12 mouse cellular contexts compared by ENCODE assay signal in the genomic region with DNA sequence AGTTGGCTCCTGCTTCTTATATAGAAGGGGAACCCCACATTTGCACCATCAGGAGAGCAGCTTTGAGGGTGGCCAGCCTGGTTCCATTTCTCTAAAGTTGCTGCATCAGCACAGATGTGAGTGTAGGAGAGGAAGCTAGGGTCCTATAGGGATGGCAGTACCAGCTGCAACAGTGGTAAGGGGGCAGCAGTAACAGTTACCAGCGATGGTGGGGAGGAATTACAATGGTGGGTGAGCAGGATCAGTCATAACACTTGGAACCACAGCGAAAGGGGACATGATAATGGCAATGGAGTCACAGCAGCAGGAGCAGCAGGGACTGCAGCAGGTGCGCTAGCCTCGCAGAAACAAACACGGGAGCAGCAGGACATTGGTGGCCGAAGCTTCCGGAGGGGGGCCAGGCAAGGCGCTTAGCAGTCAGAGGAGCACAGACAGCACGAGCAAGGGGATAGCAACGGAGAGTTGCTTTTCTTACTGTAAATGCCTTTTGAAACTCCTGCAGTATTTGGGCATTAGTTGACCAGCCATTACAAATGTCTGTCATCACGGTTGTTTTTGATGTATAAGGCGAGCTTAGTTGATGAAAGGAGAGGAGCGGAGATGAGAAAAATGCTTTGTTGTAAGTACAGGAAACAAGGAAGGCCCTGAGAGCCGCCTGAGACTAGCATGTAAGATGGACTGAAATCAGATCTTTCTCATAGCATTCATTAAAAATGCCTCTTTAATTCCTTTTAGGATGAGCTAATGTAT. TPM values are rescaled to one million over a fixed set of nuclear protein-coding genes. Genes with fewer than 3 reads are reported as not detected.
DNase-seq lines count a peak whose midpoint lies in the region; ATAC-seq and TF ChIP-seq lines count a peak whose summit lies in the region.
"Had no signal": no experiment of that assay in that cellular context is flagged by ENCODE, and none has a peak within 500 bp of the region (broad histone marks: within the 10 kb centered on the region; RNA-seq: fewer than 3 reads in every experiment).

No protein-coding gene starts in this region.

- no peaks in the 10 kb centered on the region for H3K9me3 ChIP-seq in heart, embryonic 11.5 days (replicated peaks; ENCODE audit: control insufficient read depth, low read length)
- H3K9me3 ChIP-seq in limb, embryonic 14.5 days (ENCODE audit: control insufficient read depth, low read length), result no peaks in the 10 kb centered on the region
- H3K9me3 ChIP-seq: liver, embryonic 15.5 days had no signal

- peaks cover 11% of the 10 kb centered on the region for H3K4me1 ChIP-seq in heart, embryonic 11.5 days (ENCODE audit: control insufficient read depth, insufficient read depth, low read length)
- H3K4me1 ChIP-seq in limb, embryonic 14.5 days (ENCODE audit: control insufficient read depth, insufficient read depth, low read length), result peaks cover 13% of the 10 kb centered on the region
- H3K4me1 ChIP-seq: liver, embryonic 15.5 days had no signal

- intact Hi-C loops in left cerebral cortex, postnatal 10 days (cut with DNase I), result no loop called here

- no peak overlapping the region for H3K27ac ChIP-seq in heart, embryonic 11.5 days (ENCODE audit: low read depth, low read length)
- H3K27ac ChIP-seq in limb, embryonic 14.5 days (replicated peaks; ENCODE audit: low read depth, low read length), result no peak overlapping the region
- H3K27ac ChIP-seq: liver, embryonic 15.5 days had no signal

- WGBS in heart, embryonic 11.5 days (ENCODE audit: insufficient replicate concordance), result 37% methylated on average over 14 of the region's 14 CpGs
- 43% methylated on average over 14 of the region's 14 CpGs for WGBS in limb, embryonic 14.5 days

- no peak overlapping the region for H3K9ac ChIP-seq in heart, embryonic 11.5 days (ENCODE audit: low read depth, low read length)
- no peak overlapping the region for H3K9ac ChIP-seq in limb, embryonic 14.5 days (ENCODE audit: low read depth, low read length, severe bottlenecking)
- H3K9ac ChIP-seq: liver, embryonic 15.5 days had no signal

- ATAC-seq in heart, embryonic 11.5 days (replicated peaks; ENCODE audit: insufficient number of reproducible peaks, low FRiP score, low TSS enrichment), result no peak
- no peak for ATAC-seq in limb, embryonic 14.5 days (ENCODE audit: low FRiP score, low read depth)

- H3K4me3 ChIP-seq in heart, embryonic 11.5 days (ENCODE audit: low read depth, low read length), result no peak overlapping the region
- no peak overlapping the region for H3K4me3 ChIP-seq in limb, embryonic 14.5 days (replicated peaks; ENCODE audit: low read length)
- H3K4me3 ChIP-seq: liver, embryonic 15.5 days had no signal

- H3K27me3 ChIP-seq in heart, embryonic 11.5 days (ENCODE audit: control insufficient read depth, insufficient read depth, low read length), result no peaks in the 10 kb centered on the region
- H3K27me3 ChIP-seq in limb, embryonic 14.5 days (ENCODE audit: control insufficient read depth, insufficient read depth, low read length), result no peaks in the 10 kb centered on the region
- H3K27me3 ChIP-seq: liver, embryonic 15.5 days had no signal

- no peak for DNase-seq in heart, adult 9 months (ENCODE audit: low spot score in 2 of 2)
- DNase-seq in retina, postnatal 1 day, result peak; percentile 55
- DNase-seq in retina, embryonic 14.5 days (ENCODE audit: low spot score), result no peak
- DNase-seq in limb, embryonic 14.5 days (ENCODE audit: low spot score), result no peak
- DNase-seq in left cerebral cortex, postnatal 10 days (ENCODE audit: extremely low spot score in 1 of 2, low spot score in 2 of 2), result no peak
- DNase-seq in thymus, postnatal 25 days, result no peak
- no peak for DNase-seq in ovary, postnatal 10 days (ENCODE audit: low spot score)
- DNase-seq: kidney, adult 8-10 months; layer of hippocampus, postnatal 36 days had no signal

- peak overlapping the region; percentile 40 for H3K4me2 ChIP-seq in heart, embryonic 11.5 days
- 0 out of 2 replicates have a peak overlapping the region, but pooled peaks have one; percentile 4 for H3K4me2 ChIP-seq in limb, embryonic 14.5 days (replicated peaks; ENCODE audit: low read depth, low read length, severe bottlenecking)
- H3K4me2 ChIP-seq: liver, embryonic 15.5 days had no signal

- no peaks in the 10 kb centered on the region for H3K36me3 ChIP-seq in heart, embryonic 11.5 days (ENCODE audit: control insufficient read depth, insufficient read depth, low read length)
- H3K36me3 ChIP-seq in limb, embryonic 14.5 days (ENCODE audit: control insufficient read depth, insufficient read depth, low read length), result peaks cover 2% of the 10 kb centered on the region
- H3K36me3 ChIP-seq: liver, embryonic 15.5 days had no signal

- TF ChIP-seq POLR2A in limb, embryonic 14.5 days (IDR thresholded peaks at IDR 0.05; ENCODE audit: borderline replicate concordance, extremely low read depth, insufficient read depth, insufficient read length), result no peak

RNA-seq across cellular contexts. Expression of gene Fat4, which starts 21.1 kb away (rescaled TPM):
- polyA plus RNA-seq in heart, embryonic 11.5 days (2014; fragmentation: Nextera tagmentation; extraction: Ambion mirVana), result 4.7 and 5.3 TPM in 2 replicates
- 23.9 and 27.9 TPM in 2 replicates for polyA plus RNA-seq in limb, embryonic 14.5 days (2012; rRNA removed)
- 22.8 and 25.4 TPM in 2 replicates for polyA plus RNA-seq in limb, embryonic 14.5 days (2014; fragmentation: Nextera tagmentation; extraction: Ambion mirVana)
- 10 to 100 TPM; 32.1 to 40.8 TPM for total RNA-seq in left cerebral cortex, postnatal 10 days (2021)
- total RNA-seq: monocyte, adult 5-6 weeks had no signal
